Mouse (Mus musculus) right cerebral cortex, postnatal 10 days (tissue): ENCODE measurements around the gene Akap7.

Experiments used
- DNase-seq, 2 experiments: peaks; one replicate each; pipeline ENCODE4 v3.0.0; 2021; ENCODE audit warnings: low spot score in 2 of 2

The Akap7 gene

DNA sequence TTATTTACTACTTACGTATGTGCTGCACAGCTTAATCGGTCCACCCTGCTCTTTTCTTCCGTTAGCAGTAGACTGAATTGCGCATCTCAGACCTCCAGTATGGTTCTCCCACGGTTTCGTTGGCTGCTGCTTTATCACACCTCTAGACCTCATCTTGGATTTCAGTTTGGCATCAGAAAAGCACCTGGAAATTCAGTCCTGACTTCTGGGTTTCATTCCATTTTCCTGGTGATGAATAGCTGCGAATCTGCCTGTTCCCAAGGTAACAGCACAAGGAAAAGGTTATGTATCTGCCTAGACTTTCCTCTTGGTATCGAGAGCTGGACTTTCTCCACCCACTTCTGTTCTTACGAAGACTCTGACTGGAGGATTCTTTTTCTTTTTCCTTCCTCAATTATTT lies at the start of gene Akap7:
TSS of gene Akap7 (minus strand) at position 101 of the 400 bp plus-strand sequence.
- no peak for DNase-seq

DNA sequence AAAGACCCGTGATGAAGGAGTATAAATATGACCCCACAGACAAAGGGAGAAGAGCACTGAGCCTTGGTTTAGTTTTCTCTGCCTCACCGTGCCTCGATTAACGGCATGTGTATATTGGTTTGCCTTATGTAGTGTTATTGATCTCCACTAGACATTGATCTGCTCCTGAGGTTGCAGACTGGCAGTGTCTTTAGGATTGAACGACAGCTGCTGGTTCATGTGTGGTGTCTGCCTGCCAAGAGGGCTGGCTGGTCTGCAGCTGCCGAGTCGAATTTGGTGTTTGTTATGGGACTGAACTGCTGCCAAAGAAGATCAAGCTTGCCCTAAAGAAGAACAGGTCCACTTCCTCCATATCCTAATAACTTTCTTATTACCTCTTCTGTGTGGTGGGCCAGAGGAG lies 46.7 kb upstream of the Akap7 start:
- no peak for DNase-seq

GRCm38 (mm10) chr10:25353941-25354340 lies 46.3 kb upstream of the Akap7 start:
- peak; percentile 68 to 72 for DNase-seq

GRCm38 (mm10) chr10:25342801-25343200 lies 35.1 kb upstream of the Akap7 start:
- DNase-seq, result no peak

- DNase-seq, result no peak
These were observed 33.0 kb upstream of the Akap7 start for GRCm38 (mm10) chr10:25340675-25341074.

DNA sequence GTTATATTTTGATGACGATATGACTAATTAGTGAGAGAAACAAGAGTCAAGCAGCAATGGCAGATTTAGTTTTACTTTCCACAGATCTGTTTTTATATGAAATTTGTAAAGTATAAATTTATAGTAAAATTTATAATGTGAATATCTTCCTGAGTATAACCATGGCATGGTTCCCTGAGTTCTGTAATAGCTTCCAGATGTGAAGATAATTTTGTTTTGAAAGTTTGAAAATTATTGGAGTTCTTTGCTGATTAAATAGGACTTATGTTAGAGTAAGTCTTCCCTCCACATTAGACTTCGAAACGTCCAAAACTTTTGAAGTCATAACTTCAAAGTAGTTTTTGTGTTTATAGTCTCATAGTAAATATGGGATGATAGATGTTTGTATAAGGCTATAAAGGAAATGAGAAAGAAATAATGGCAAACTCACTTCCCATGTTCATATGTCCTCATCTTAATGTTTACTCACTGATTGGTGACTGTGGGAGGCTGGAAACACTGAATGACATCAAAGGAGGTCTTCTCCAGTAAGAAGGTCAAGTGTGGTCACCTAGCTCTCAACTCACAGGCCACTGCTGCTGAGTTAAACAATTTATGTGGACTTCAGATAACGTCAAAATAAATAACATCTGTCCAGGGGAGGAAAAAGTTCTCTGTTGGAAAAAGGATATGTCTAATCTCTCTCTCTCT lies 25.9 kb upstream of the Akap7 start:
- no peak for DNase-seq

DNA sequence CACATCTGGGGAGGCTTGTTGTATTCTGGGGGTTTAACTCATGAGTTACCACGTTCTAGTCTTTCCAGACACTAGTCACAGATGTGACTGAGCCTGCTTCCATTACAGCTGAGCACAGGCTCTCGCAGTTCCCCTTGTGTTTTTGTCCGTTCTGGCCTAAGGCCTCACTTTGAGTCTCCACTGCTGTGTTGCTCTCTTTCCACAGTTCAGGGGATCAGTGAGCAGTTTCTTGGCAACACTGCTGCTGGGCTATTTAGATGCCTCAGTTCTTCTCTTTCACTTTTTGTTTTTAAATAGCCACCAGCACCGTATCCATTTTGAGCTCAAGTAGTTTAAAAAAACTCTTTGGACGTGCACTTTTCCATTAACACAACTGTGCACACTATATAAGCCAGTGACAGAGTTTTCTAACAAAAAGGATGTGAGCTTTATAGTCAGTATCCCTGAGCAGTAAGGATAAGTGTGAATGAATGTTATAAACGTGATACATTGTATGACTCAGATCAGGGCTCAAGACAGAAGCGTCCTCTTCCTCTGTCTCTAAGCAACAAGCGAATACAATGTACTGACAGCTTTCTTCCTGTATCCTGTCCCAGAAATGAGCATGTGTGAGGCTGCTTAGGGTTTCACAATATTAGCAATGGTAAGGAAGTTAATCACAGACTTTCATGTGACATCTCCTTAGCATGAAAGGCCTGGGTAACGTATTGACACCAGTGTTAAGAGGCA lies 23.8 kb upstream of the Akap7 start:
- DNase-seq, result no peak

DNA sequence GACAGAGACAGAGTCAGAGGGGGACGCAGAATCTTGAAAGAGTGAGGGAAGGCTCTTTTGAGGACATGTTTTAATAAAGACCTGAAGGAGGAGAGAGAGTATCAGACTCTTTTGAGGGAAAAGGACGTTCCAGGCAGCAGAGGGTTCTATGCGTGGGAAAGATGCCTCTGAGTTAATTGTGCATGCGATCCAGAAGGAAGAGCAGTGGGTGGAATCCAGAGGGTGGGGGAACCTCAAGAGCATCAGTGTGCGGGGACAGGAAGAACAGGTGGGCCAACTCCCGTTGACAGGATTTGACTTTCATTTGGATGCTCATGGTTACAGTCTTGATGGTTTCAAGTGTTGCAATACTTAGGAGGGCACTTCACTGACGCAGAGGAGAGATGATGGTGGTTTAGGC lies 22.4 kb upstream of the Akap7 start:
- DNase-seq, result no peak

DNA sequence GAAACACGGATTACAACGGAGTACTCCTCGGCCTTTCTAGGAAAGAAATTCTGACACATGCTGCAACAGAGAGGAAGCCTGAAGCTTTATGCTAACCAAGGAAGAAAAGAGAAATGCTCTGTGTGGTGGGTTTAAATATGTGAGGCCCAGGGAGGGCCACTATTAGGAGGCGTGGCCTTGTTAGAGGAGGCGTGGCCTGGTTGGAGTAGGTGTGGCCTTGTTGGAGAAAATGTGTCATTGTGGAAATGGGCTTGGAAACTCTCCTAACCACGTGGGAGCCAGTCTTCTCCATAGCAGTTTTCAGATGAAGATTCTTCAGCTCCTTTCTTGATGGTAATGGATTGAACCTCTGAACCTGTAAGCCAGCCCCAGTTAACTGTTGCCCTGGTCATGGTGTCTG lies 19.8 kb upstream of the Akap7 start:
- no peak for DNase-seq

DNA sequence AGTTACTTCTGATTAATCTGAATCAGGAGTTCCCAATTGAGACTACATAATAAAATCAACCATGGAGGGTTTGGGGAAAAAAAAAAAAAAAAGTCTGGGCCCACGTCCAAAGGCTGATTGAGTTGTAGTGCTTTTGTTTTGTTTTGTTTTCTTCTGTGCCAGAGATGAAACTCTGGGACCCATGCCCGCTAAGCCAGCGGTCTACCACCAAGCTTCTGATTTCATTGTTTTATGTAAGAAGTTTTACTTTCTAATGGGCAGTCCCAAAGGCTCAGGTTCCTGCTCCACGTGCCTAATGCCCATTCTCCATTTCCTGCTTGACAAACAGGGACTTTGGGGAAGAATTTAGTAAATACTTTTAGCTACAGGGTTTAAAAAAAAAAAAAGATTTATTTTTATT lies 18.0 kb upstream of the Akap7 start:
- DNase-seq, result peak; percentile 32 to 40

DNA sequence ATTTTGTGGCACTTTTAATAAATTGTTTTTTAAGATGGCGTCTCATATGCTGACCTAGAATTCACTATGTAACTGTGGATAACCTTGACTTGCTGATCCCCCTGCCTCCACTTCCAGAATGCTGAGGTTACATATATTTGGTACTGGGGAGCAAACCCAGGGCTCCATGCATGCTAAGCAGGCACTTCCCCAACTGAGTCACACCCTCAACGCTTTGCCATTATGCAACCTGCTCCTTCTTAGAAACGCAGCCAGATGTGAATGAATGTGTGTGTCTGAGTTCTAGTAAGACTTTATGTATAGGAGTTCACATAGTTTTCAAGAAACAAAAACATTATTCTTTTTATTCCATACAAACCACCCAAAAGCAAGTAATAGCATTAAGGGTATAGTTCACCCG lies 13.5 kb upstream of the Akap7 start:
- DNase-seq, result no peak

GRCm38 (mm10) chr10:25319531-25319930 lies 11.9 kb upstream of the Akap7 start:
- DNase-seq, result no peak

DNA sequence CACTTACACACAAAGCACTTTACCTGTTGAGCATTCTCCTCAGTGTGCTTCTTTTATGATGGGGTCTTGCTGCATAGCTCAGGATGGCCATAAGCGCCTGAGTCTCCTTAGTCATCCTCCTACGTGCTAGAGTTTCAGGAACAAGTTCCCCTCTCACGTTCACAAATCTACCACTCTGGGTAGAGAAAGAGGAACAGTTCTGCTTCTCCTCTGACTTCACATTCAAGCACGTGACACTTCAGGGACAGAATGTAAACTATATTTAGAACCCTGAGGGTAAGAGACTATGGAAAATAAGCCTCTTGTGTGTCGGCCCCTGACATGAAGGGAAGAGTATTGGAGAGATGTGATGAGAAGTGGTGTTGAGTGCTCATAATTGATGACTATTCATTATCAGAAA lies 10.7 kb upstream of the Akap7 start:
- no peak for DNase-seq

DNA sequence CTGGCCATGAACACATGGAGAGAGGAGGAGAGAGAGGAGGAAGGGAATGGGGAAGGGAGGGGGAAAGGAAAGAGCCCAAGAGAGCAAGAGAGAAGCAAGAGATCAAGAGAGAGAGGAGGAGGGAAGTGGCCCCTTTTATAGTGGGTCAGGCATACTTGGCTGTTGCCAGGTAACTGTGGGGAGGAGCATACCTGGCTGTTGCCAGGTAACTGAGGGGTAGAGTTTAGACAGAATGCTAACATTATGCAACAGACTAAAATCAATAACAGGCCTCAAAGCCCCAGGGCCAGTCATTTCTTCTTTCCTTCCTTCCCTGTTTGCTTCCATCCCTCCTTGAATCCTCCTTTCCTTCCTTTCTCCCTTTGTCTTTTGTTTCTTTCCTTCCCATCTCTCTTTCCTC lies 10.0 kb upstream of the Akap7 start:
- no peak for DNase-seq

GRCm38 (mm10) chr10:25313856-25314584 lies 6.3 kb upstream of the Akap7 start:
- no peak for DNase-seq

DNA sequence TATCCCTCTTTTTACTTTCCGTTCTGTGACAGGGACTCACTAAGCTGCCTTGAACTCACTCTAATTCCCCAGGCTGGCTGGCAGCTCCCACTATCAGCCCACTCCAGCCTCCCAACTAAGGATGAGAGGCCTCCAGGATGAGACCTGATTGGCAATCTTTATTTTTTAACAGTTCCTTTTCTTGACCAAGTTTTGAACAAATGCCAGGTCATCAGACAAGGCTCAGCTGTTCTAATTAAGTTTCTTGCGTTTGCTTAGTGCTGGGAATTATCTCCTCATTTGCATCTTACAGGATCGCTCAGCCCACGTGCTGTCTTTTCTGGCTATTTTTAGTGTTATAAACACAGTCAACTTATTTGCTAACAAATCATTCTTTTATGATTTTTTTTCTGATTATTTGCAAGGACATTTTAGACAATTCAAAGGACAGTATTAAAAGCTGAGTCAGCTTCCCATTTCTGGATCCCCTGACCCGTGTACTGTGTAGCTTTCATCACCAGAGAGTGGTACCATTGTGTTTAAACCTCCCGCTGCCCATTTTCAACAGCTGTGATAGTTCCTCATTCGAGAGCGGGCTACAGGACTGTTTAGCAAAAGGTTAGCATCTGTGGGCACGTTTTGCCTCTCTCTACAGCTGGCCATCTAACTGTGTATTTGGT lies 4.0 kb upstream of the Akap7 start:
- DNase-seq, result no peak

GRCm38 (mm10) chr10:25310736-25311135 lies 3.1 kb upstream of the Akap7 start:
- DNase-seq, result no peak

GRCm38 (mm10) chr10:25309996-25310395 lies 2.3 kb upstream of the Akap7 start:
- DNase-seq, result no peak

DNA sequence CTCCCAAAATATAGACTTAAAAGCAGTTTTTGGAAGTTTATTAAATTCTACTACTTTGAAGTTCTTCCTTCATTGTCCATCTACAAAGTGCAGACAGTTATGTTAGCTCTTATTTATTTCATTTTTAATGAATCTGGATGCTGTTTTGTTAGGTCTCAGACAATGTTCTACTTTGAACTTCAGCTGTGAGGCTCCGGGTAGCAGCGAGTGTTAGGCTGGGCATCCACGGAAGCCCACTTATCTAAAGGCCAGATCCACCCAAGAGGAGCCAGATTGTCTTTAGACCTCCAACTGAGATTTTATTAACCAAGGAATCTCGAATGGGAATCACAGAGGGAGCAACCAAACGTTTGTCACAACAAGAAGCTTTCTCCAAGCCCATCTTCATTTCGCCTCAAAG lies 2.5 kb downstream of the Akap7 start:
- no peak for DNase-seq

- DNase-seq, result no peak
These were observed 3.1 kb downstream of the Akap7 start for GRCm38 (mm10) chr10:25304608-25305007.

DNA sequence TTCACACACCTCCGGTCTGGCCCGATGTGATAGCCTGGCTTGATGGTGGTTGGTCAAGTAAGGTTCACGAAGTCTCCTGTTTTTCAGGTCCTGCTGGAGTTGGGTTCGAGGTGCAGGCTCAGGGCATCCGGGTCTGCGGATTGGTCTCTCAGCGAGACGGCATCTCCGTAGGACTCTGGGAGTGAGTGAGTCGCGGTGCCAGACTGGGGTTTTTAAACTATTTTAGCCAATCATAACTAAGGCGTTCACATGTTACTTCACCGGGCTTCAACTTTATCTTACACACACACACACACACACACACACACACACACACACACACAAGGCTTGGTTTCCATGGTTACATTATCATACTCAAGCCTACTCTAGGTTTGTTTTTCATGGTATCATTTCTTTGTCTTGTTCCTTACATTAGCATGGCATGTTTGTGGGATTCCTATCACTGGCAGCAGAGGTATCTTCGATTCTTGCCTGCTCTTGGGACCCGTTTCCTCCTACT lies 8.6 kb downstream of the Akap7 start:
- no peak for DNase-seq

- DNase-seq, result no peak
These were observed 9.4 kb downstream of the Akap7 start for GRCm38 (mm10) chr10:25298264-25298671.
